Comparison of ENCODE assay signal across 11 mouse cellular contexts in genomic region chr19:44742131-44743020, GRCm38 (mm10). TPM values are rescaled to one million over a fixed set of nuclear protein-coding genes. Genes with fewer than 3 reads are reported as not detected.
A peak's percentile ranks its signal among the peaks of the same experiment; 100 is the strongest.
DNase-seq lines count a peak whose midpoint lies in the region; ATAC-seq and TF ChIP-seq lines count a peak whose summit lies in the region.
"Had no signal": no experiment of that assay in that cellular context is flagged by ENCODE, and none has a peak within 500 bp of the region (broad histone marks: within the 10 kb centered on the region; RNA-seq: fewer than 3 reads in every experiment).

No protein-coding gene starts in this region.

- H3K36me3 ChIP-seq in midbrain, embryonic 10.5 days, result no peaks in the 10 kb centered on the region
- H3K36me3 ChIP-seq in midbrain, postnatal 0 days (ENCODE audit: insufficient read depth, low read length), result no peaks in the 10 kb centered on the region
- no peaks in the 10 kb centered on the region for H3K36me3 ChIP-seq in hindbrain, embryonic 13.5 days
- H3K36me3 ChIP-seq in neural tube, embryonic 15.5 days, result no peaks in the 10 kb centered on the region

- no peaks in the 10 kb centered on the region for H3K9me3 ChIP-seq in midbrain, embryonic 10.5 days (replicated peaks)
- no peaks in the 10 kb centered on the region for H3K9me3 ChIP-seq in midbrain, postnatal 0 days (ENCODE audit: low read length)
- H3K9me3 ChIP-seq in hindbrain, embryonic 13.5 days, result no peaks in the 10 kb centered on the region
- no peaks in the 10 kb centered on the region for H3K9me3 ChIP-seq in neural tube, embryonic 15.5 days (replicated peaks)

- H3K4me3 ChIP-seq in midbrain, embryonic 10.5 days, result peak overlapping the region; percentile 39
- no peak overlapping the region for H3K4me3 ChIP-seq in midbrain, postnatal 0 days (ENCODE audit: low read depth, low read length)
- H3K4me3 ChIP-seq in hindbrain, embryonic 13.5 days, result peak overlapping the region; percentile 23
- H3K4me3 ChIP-seq in neural tube, embryonic 15.5 days (replicated peaks), result no peak overlapping the region

- no peak for ATAC-seq in midbrain, postnatal 0 days (ENCODE audit: low FRiP score)
- ATAC-seq in hindbrain, embryonic 13.5 days (ENCODE audit: low FRiP score), result no peak
- no peak for ATAC-seq in neural tube, embryonic 15.5 days (ENCODE audit: low FRiP score)

- peaks cover 100% of the 10 kb centered on the region for H3K27me3 ChIP-seq in midbrain, embryonic 10.5 days (ENCODE audit: low read depth, poor library complexity, severe bottlenecking)
- peaks cover 87% of the 10 kb centered on the region for H3K27me3 ChIP-seq in midbrain, postnatal 0 days (ENCODE audit: insufficient read depth, low read length)
- peaks cover 100% of the 10 kb centered on the region for H3K27me3 ChIP-seq in hindbrain, embryonic 13.5 days
- H3K27me3 ChIP-seq in neural tube, embryonic 15.5 days (replicated peaks), result peaks cover 95% of the 10 kb centered on the region

- intact Hi-C loops in left cerebral cortex, postnatal 4 days (cut with DNase I), result loop anchor here (10.0 kb wide), 1 partner anchor 412 kb away; the partner anchor contains the start of gene Tlx1

- H3K4me1 ChIP-seq in midbrain, embryonic 10.5 days, result peaks cover 46% of the 10 kb centered on the region
- H3K4me1 ChIP-seq in midbrain, postnatal 0 days (ENCODE audit: insufficient read depth, low read length), result no peaks in the 10 kb centered on the region
- peaks cover 36% of the 10 kb centered on the region for H3K4me1 ChIP-seq in hindbrain, embryonic 13.5 days (replicated peaks)
- peaks cover 28% of the 10 kb centered on the region for H3K4me1 ChIP-seq in neural tube, embryonic 15.5 days

- H3K4me2 ChIP-seq in midbrain, postnatal 0 days (ENCODE audit: low read depth, low read length, poor library complexity, severe bottlenecking), result no peak overlapping the region
- H3K4me2 ChIP-seq in hindbrain, embryonic 13.5 days, result peak overlapping the region; percentile 50
- peak overlapping the region; percentile 49 for H3K4me2 ChIP-seq in neural tube, embryonic 15.5 days

- under 1% methylated on average over 22 of the region's 22 CpGs for WGBS in midbrain, embryonic 10.5 days
- 2% methylated on average over 21 of the region's 22 CpGs for WGBS in midbrain, postnatal 0 days
- WGBS in hindbrain, embryonic 13.5 days, result 2% methylated on average over 22 of the region's 22 CpGs
- WGBS in neural tube, embryonic 15.5 days, result 2% methylated on average over 21 of the region's 22 CpGs

- DNase-seq in midbrain, embryonic 10.5 days (ENCODE audit: low spot score), result peak; percentile 66
- no peak for DNase-seq in midbrain, postnatal 0 days (ENCODE audit: low spot score)
- DNase-seq in kidney, postnatal 10 days, result peak; percentile 83
- no peak for DNase-seq in cerebellum, adult 11-12 months
- no peak for DNase-seq in left cerebral cortex, postnatal 4 days
- DNase-seq: cerebellum, adult 2 months; gastrocnemius, postnatal 10 days; right cerebral cortex, postnatal 4 days had no signal

- H3K27ac ChIP-seq in midbrain, embryonic 10.5 days (replicated peaks), result 0 out of 2 replicates have a peak overlapping the region, but pooled peaks have one; percentile 42
- no peak overlapping the region for H3K27ac ChIP-seq in midbrain, postnatal 0 days (ENCODE audit: low read depth, low read length)
- H3K27ac ChIP-seq in hindbrain, embryonic 13.5 days, result peak overlapping the region; percentile 55
- H3K27ac ChIP-seq in neural tube, embryonic 15.5 days (replicated peaks), result peak overlapping the region; percentile 51; the same call in 1 of the 2 replicates

- no peak overlapping the region for H3K9ac ChIP-seq in midbrain, postnatal 0 days (replicated peaks; ENCODE audit: low read length, poor library complexity, severe bottlenecking)
- peak overlapping the region; percentile 29; the same call in 1 of the 2 replicates for H3K9ac ChIP-seq in hindbrain, embryonic 13.5 days
- no peak overlapping the region for H3K9ac ChIP-seq in neural tube, embryonic 15.5 days (replicated peaks)

- TF ChIP-seq CTCF in midbrain, postnatal 0 days (IDR thresholded peaks at IDR 0.05), result no peak

RNA-seq across cellular contexts. Expression of gene Pax2, which starts 13.5 kb away (rescaled TPM):
- polyA plus RNA-seq in midbrain, embryonic 10.5 days (2016; fragmentation: Nextera tagmentation; extraction: Ambion mirVana), result 0.60 and 1.1 TPM in 2 replicates
- 0.28 and 0.77 TPM in 2 replicates for total RNA-seq in midbrain, postnatal 0 days (2014; rRNA removed)
- 0.19 and 0.21 TPM in 2 replicates for polyA plus RNA-seq in midbrain, postnatal 0 days (2015; fragmentation: Nextera tagmentation; extraction: Ambion mirVana)
- polyA plus RNA-seq in hindbrain, embryonic 13.5 days (2015; fragmentation: Nextera tagmentation; extraction: Ambion mirVana), result 17.1 and 17.2 TPM in 2 replicates
- 16.5 and 20.5 TPM in 2 replicates for polyA plus RNA-seq in neural tube, embryonic 15.5 days (2015; fragmentation: Nextera tagmentation; extraction: Ambion mirVana)
- under 1 TPM; 0.26 to 0.36 TPM for total RNA-seq in left cerebral cortex, postnatal 4 days (2021)
- total RNA-seq: gastrocnemius, postnatal 10 days had no signal
- polyA plus RNA-seq: liver, embryonic 16.5 days had no signal

Comparison
In these comparisons a context has a peak if more than half of its experiments do, and no peak if none do; other contexts are left out.
1. DNase-seq: peak in midbrain, embryonic 10.5 days (single experiment) and kidney, postnatal 10 days (single experiment); none in midbrain, postnatal 0 days (single experiment), cerebellum, adult 11-12 months (single experiment) and left cerebral cortex, postnatal 4 days (single experiment).
2. H3K4me3 ChIP-seq: peak in midbrain, embryonic 10.5 days (single experiment) and hindbrain, embryonic 13.5 days (single experiment); none in midbrain, postnatal 0 days (single experiment) and neural tube, embryonic 15.5 days (single experiment).